8 mouse cellular contexts compared by ENCODE assay signal in the genomic region with DNA sequence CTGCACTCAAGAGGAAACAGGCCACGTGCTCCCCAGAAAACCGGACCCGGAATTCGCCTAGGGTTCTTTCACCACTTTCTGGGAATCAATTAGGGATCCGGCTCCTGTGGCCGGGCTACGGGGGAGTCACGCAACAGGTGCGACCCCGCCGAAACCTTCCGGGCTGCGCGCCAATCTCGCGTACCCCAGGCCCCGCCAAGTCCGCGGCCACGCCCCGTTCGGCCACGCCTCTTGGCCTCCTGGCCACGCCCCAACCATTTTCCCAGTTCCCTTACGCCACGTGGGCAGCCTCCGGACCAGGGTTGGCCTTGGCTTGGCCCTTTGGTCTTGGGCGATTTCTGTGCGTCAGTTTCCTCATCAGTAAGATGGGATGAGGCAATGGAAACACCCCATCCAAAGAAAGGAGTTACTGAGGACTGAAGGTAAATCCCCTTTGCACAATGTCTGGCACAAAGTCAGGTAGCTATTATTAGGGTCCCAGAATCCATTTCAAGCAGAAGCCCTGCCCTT. TPM values are rescaled to one million over a fixed set of nuclear protein-coding genes. Genes with fewer than 3 reads are reported as not detected.
DNase-seq lines count a peak whose midpoint lies in the region; ATAC-seq and TF ChIP-seq lines count a peak whose summit lies in the region.

Gene Ampd2, minus strand, starts transcription at position 182 of the 510 bp plus-strand sequence.

- ATAC-seq in neural tube, embryonic 15.5 days (ENCODE audit: low FRiP score) = no peak

- intact Hi-C loops in heart, postnatal 10 days (cut with DNase I) = loop anchor here (2.0 kb wide), 1 partner anchor 54 kb away; no protein-coding TSS in a partner anchor

- no peak for TF ChIP-seq CTCF in brain, embryonic 14.5 days (IDR thresholded peaks at IDR 0.05; ENCODE audit: borderline replicate concordance, extremely low read depth, insufficient read depth, insufficient read length)

- peak within 1 kb of the TSS; percentile 56 for H3K4me3 ChIP-seq in neural tube, embryonic 15.5 days (replicated peaks)

- WGBS in neural tube, embryonic 15.5 days = under 1% methylated on average over 29 of the region's 29 CpGs

- H3K9ac ChIP-seq in neural tube, embryonic 15.5 days (replicated peaks) = peak within 1 kb of the TSS; percentile 70

- DNase-seq in ES-CJ7 (ENCODE audit: low read depth, low spot score) = peak; percentile 86
- DNase-seq in brain, embryonic 14.5 days (ENCODE audit: low read depth) = peak; percentile 67
- peak; percentile 67 for DNase-seq in fibroblast of lung, adult 2 months (ENCODE audit: low read depth)
- DNase-seq in heart, postnatal 10 days = peak; percentile 84 to 90
- DNase-seq in kidney, postnatal 36 days = peak; percentile 87 to 94
- peak; percentile 82 to 88 for DNase-seq in lung, adult 18-20 months
- DNase-seq in thymus, postnatal 36 days = peak; percentile 74 to 75

- no peaks in the 10 kb centered on the region for H3K36me3 ChIP-seq in neural tube, embryonic 15.5 days

- peak within 1 kb of the TSS; percentile 100 for H3K4me2 ChIP-seq in neural tube, embryonic 15.5 days

- H3K27ac ChIP-seq in neural tube, embryonic 15.5 days (replicated peaks) = peak within 1 kb of the TSS; percentile 83

- TF ChIP-seq POLR2A in brain, embryonic 14.5 days (IDR thresholded peaks at IDR 0.05; ENCODE audit: borderline replicate concordance, extremely low read depth, insufficient read depth, insufficient read length, poor library complexity, severe bottlenecking) = no peak

- no peaks in the 10 kb centered on the region for H3K9me3 ChIP-seq in neural tube, embryonic 15.5 days (replicated peaks)

- H3K27me3 ChIP-seq in neural tube, embryonic 15.5 days (replicated peaks) = no peaks in the 10 kb centered on the region

- peaks cover 52% of the 10 kb centered on the region for H3K4me1 ChIP-seq in neural tube, embryonic 15.5 days

RNA-seq across cellular contexts. Expression of gene Ampd2, which starts in this region (rescaled TPM):
- polyA plus RNA-seq in brain, embryonic 14.5 days (2012; rRNA removed) = 111 and 118 TPM in 2 replicates
- 10 to 100 TPM; 12.2 to 14.7 TPM for total RNA-seq in heart, postnatal 10 days (2021)
- polyA plus RNA-seq in neural tube, embryonic 15.5 days (2015; fragmentation: Nextera tagmentation; extraction: Ambion mirVana) = 64.1 and 66.9 TPM in 2 replicates
